Mouse (Mus musculus): ENCODE results near the gene Sec31a.

Gene Sec31a

GRCm38 (mm10) chr5:100408485-100408884 lies 7.5 kb downstream of the Sec31a start:
- DNase-seq: no peak

- DNase-seq: no peak
These were observed 19.3 kb downstream of the Sec31a start for GRCm38 (mm10) chr5:100396753-100397152.

- DNase-seq: no peak
These were observed 22.4 kb downstream of the Sec31a start for GRCm38 (mm10) chr5:100393681-100394080.

DNA sequence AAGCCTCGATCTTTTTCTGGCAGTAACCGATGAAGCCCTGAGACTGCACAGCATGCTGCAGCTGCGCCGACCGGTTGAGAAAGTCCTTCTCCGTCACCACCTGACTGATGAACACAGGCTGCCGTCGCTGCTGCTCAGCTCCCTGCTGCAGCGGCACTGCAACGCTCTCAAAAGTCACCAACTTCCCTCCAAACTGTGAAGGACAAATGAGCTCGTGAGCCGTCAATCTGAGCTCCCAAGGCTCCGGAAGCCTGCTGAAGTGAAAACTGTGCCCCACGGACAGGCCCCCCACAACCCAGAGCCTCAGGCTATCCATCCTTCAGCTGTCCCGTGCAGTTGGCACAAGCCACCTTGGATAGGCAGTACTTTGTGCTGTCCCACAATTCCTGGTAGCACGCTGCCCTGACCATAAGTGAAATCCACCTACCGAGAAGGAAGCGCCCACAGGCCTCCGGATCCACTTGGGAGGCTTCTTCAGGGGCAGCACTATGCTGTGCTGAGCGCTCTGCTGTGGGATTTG lies 23.5 kb downstream of the Sec31a start:
- no peak for DNase-seq

DNA sequence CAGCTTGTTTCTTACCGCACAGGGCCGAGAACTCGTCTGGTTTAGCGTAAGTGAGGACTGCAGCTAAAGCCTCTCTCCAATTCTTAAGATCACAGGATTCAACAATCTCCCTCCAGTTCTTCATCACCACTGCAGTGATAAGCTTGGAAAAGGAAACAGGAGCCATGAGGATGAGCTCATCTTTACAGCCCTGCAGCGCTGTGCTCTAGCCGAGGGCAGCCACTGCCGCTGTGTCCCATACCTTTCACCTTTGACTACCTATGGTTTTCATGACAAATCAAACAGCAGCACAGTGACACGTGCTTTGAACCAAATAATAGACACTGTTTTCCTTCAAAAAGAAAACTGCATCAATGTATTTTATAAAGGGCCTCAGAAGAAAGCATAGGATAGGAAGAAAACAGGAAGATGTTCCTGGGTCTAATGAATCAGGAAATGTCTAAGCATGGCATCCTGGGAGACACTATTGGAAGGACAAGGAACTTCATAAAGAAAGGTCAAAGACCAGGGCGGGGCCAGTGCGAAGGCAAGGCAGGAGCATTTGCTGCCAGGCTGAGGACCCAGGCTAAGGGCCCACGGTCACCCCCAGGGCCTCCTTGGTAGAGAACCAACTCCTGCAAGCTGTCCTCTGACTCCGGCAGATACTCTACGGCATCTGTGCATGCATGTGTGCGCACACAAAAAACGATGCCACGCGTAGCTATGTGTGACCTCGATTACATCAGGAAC lies 32.1 kb downstream of the Sec31a start:
- no peak for DNase-seq

DNA sequence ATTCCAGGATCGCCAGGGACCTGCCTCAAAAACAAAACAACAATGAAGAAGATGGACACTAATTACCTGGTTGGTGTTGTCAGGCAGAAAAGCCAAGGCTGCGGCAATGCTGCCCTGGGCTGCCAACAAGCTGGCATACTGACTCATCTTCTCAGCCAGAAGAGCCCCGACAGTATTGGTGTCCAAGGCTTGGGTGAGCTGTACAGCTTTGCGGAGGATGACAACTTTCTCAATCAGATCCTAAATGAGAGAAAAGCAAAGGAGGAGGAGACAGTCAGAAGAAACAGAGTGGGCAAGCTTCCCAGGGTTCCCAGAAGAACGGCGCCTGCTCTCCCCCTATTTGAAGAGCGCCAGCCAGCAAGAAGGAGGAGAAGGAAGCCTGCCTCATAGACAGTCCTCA lies 34.9 kb downstream of the Sec31a start:
- no peak for DNase-seq

DNA sequence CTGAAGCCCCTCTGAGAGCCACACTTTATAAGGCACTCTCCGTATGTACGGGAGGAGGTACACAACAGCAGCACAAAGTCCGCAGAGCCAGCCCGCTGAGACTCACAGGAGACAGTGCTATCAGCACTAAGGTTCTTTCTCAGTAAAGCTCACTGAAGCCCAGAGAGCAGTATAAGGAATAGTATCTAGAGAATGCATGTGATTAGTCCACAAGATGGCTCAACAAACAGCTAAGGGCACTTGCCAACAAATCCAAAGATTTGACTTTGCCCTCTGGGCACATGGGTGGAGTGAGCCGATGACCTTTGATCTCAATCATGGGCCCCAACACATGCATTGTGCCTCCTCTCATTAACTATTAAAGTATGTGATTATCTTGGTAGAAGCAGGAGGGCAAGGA lies 35.8 kb downstream of the Sec31a start:
- no peak for DNase-seq

- DNase-seq: no peak
These were observed 37.1 kb downstream of the Sec31a start for GRCm38 (mm10) chr5:100378981-100379380.

DNA sequence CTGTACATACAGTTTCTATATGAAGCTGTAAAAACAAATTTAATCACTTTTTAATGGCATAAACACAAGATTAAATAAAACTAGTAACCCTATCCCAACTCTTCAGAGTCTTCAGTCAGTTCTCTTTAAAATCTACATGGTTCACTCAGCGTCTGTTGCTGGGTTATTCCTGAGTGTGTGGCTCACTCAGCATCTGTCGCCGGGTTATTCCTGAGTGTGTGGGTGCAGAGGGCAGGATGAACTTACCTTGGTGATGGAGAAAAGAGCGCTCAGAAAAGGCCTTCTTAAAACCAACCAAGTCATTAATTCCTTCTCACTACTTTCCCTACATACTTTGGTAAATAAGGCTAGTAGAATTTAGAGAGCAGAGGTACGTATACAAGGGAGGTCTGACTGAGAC lies 37.8 kb downstream of the Sec31a start:
- no peak for DNase-seq

DNA sequence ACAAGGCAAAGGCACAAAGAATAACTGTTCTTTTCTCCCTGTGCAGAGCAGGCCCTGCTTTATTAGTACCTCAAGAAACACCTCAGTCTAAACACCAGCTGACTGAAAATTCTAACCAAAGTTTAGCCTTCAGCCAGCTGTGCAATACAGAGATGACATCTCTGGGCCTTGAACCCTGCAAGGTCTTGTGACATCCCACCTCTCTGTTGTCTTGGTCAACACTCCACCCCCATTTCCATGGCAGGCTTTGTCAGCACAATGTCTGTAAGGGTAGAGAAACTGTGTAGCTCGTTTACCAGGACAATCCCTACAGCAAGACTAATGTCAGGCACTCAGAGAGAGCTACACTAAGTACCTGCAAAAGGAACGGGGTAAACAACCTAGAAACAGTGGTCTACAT lies 38.7 kb downstream of the Sec31a start:
- no peak for DNase-seq

DNA sequence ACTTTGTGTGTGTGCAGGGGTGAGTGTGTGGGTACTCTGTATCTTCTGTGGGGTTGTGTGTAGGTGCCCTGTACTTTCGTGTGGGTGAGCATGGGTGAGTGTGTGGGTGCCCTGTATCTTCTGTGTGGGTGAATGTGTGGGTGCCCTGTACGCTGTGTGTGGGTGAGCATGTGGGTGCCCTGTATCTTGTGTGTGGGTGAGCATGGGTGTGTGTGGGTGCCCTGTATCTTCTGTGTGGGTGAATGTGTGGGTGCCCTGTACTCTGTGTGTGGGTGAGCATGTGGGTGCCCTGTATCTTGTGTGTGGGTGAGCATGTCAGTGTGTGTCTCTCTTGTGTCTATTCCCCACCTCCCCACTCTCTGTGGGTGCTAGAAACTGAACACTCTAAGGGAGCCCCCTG lies 41.3 kb downstream of the Sec31a start:
- DNase-seq: no peak

DNA sequence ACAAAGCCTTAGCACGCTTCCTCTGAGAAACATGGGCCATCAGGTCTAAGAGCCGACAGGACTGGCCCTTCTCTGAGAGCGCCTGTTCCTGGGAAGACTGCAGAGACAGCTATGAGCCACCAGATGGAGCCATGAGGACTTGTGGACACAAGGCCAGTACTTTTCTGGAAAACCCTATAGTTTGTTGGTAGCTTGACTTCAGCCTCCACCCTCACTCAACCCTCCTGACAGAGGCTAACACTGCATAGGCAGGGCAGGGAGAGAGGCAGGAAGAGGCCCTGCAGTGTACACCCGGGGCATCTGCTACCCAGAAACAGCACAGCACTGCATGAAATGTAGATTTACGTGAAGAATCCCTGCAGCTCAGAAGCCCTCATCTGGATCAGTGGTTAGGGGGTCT lies 42.1 kb downstream of the Sec31a start:
- peak; percentile 61 for DNase-seq

GRCm38 (mm10) chr5:100370919-100371318 lies 45.1 kb downstream of the Sec31a start:
- DNase-seq: peak in 1 of 2 experiments; percentile 22

DNA sequence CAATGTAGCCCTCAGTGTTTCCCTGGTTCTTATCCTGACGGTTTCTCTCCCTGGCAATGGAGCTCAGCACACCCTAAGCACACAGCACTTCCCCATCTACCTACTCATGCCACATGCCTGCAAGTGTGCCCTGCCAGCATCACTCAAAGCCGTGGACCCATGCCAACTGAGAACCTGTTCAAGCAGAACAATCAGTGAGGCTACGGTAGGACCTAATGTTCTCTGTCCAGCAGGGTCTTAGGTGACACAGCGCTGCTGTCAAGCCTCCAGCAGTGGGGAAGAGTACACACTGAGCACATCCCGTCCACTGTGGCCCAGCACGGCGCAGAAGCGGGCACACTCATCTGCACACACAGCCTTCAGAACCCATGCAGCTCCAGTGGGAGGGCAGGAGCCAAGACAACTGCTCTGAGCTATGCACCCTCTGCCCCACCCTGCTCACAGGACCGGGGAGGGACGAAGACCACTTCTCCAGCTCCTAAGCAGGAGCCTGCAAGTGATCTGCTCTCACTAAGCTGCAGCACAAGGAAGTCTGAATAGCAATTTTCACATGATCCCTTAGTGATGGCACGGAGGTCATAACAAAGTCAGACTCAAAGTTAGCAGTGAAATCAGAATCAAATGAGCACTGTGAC lies 46.1 kb downstream of the Sec31a start:
- peak; percentile 94 to 96 for DNase-seq

DNA sequence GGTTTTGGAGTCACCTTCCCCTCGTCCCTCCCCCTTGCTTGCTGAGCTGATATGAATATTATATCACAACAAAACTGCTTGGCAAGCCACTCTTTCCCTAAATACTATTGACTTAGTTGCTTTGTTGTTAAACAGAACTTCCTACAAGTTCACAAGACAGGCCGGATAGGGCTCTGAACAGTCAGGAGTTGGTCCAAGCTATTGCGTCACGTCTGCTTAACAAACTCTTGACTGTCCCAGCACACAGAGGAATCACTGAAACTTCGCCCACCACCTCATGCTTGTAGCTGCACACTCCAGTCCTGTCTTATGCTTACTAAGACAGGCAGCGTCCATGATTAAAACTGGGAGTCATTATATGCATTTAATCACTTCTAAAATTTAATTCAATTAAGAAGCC lies 46.9 kb downstream of the Sec31a start:
- no peak for DNase-seq

- no peak for DNase-seq
These were observed 47.5 kb downstream of the Sec31a start for GRCm38 (mm10) chr5:100368527-100368926.

GRCm38 (mm10) chr5:100367051-100367450 lies 49.0 kb downstream of the Sec31a start:
- DNase-seq: no peak

DNA sequence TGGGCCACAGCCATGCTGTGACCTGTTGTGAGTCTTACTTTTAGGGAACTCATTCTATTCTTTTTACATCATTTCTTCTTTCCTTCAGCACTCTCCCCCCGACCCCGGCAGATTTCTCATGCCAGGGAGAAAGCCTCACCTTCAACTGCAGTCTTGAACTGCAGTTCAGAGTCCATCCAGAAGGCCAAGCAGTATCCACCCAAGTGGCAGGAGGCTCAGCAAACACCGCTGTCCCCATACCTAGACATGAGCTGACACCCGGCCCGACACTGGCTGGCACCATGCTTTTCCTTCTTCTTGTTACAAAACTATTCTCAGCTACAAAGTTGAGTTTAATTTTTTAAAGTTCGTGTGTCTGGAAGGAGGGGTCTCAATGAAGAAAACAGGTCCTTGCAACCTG lies 55.7 kb downstream of the Sec31a start:
- DNase-seq: no peak

GRCm38 (mm10) chr5:100358334-100358733 lies 57.7 kb downstream of the Sec31a start:
- peak; percentile 16 to 56 for DNase-seq

GRCm38 (mm10) chr5:100354644-100355043 lies 61.4 kb downstream of the Sec31a start:
- DNase-seq: peak; percentile 76 to 78

DNA sequence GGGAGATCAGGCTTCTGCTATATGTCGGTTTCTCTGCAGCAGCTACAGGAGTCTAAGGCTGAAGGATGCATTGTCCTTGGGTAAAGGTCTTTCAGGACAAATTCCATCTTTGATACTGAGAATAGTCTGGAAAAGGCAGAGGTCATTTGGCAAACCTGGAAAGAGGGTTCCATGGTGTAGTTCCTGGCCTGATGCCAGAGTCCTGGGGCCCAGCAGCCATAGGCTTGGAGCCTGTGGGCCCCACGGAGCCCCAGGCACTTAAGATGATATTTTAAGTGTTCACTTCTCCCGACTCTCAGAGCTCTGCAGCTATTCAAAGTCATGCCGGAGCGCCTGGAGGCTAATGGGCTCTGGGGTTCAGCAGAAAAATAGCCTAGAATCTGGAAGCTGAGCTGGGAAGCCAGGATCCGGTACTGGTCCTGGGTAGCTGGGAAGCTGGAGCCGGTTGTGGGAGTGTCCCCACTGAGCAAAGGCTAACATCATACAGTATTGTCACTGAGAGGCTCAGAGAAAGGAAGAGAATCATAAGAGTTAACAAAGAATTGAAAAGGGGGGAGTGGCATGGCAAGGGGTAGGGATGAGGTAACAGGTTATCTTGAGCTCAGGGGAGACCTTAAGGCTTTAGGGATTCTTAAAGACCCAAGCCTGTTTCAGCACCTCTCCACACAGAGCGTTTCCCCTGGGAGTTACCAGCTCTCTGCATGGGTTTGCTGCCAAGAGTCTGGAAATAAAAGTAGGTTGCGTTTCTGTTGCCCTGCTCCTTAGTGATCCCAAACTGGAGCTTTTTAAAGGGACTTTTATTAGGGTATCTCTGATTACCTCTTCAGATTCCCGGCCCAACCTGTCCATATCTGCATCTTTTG lies 62.8 kb downstream of the Sec31a start:
- peak in 1 of 2 experiments; percentile 35 for DNase-seq

GRCm38 (mm10) chr5:100350907-100351456 lies 65.1 kb downstream of the Sec31a start:
- DNase-seq: no peak
